Mouse (Mus musculus): Measurements from ENCODE around the gene Coq5. TPM values are rescaled to one million over a fixed set of nuclear protein-coding genes. Genes with fewer than 3 reads are reported as not detected.

Coq5 gene
- total and polyA plus RNA-seq, 3 experiments: 41.9 to 46.7 (median 43.9) TPM

GRCm38 (mm10) chr5:115333626-115334025 is 54.2 kb downstream of the Coq5 start:
- Histone ChIP-seq H3K27me3 (replicated peaks) (no peaks in the 10 kb centered on the region), H3K27ac (ENCODE audit: insufficient read depth, low read depth) (peak overlapping the region; percentile 48; the same call in 1 of the 2 replicates), H3K9ac (ENCODE audit: insufficient read depth, low read depth) (no peak overlapping the region), H3K4me1 (ENCODE audit: control insufficient read depth in 1 of 2, insufficient read depth in 2 of 2) (peaks cover 9 to 61% of the 10 kb centered on the region in 2 experiments), H3K9me3 (replicated peaks; ENCODE audit: low read length) (no peaks in the 10 kb centered on the region), H3K79me2 (replicated peaks; ENCODE audit: control insufficient read depth, extremely low read depth, insufficient read depth, poor library complexity, severe bottlenecking) (peaks cover 51% of the 10 kb centered on the region), H3K4me2 (ENCODE audit: insufficient read depth, low read depth, poor library complexity, severe bottlenecking) (no peak overlapping the region), H3K36me3 (replicated peaks in 1 of 2; ENCODE audit: control insufficient read depth in 1 of 2, insufficient read depth in 1 of 2, low read length in 1 of 2) (peaks cover 58 to 91% of the 10 kb centered on the region in 2 experiments), H3K4me3 (replicated peaks in 1 of 3; ENCODE audit: low read depth in 2 of 3, low read length in 2 of 3, poor library complexity in 1 of 3) (no peak overlapping the region)
- in situ Hi-C loops (cut with MboI; ENCODE audit: low pct_ligation_motif_present, low pct_unique_long_range_greater_than_20kb, low sequenced_read_pairs): no loop called here
- no peak for DNase-seq (ENCODE audit: extremely low read depth)
- dilution Hi-C loops (cut with MboI; ENCODE audit: extremely low pct_ligation_motif_present, extremely low pct_unique_long_range_greater_than_20kb, low sequenced_read_pairs): no loop called here
- TF ChIP-seq NRF1 (IDR thresholded peaks at IDR 0.05; ENCODE audit: low read depth, low read length) (no peak), POLR2A (IDR thresholded peaks at IDR 0.05; ENCODE audit: low read depth, low read length) (0 out of 2 replicates have a peak, but pooled peaks have one; percentile 30), USF1 (IDR thresholded peaks at IDR 0.05; ENCODE audit: low read depth, low read length) (no peak), MEF2A (IDR thresholded peaks at IDR 0.05; ENCODE audit: borderline replicate concordance, low read depth, low read length) (no peak), E2F4 (IDR thresholded peaks at IDR 0.05; ENCODE audit: insufficient replicate concordance, low read depth, low read length) (no peak), BHLHE40 (IDR thresholded peaks at IDR 0.05; ENCODE audit: low read depth, low read length) (no peak), KAT2A (IDR thresholded peaks at IDR 0.05; ENCODE audit: insufficient replicate concordance, low read length) (no peak), EP300 (IDR thresholded peaks at IDR 0.05; ENCODE audit: low read length) (no peak), CHD2 (IDR thresholded peaks at IDR 0.05; ENCODE audit: low read length) (0 out of 2 replicates have a peak, but pooled peaks have one; percentile 14), GABPA (IDR thresholded peaks at IDR 0.05; ENCODE audit: insufficient replicate concordance, low read depth, low read length) (no peak), JUND (conservative IDR thresholded peaks at IDR 0.05; ENCODE audit: low read depth, low read length) (no peak), JUN (IDR thresholded peaks at IDR 0.05; ENCODE audit: insufficient read depth, low read depth, low read length) (no peak)

DNA sequence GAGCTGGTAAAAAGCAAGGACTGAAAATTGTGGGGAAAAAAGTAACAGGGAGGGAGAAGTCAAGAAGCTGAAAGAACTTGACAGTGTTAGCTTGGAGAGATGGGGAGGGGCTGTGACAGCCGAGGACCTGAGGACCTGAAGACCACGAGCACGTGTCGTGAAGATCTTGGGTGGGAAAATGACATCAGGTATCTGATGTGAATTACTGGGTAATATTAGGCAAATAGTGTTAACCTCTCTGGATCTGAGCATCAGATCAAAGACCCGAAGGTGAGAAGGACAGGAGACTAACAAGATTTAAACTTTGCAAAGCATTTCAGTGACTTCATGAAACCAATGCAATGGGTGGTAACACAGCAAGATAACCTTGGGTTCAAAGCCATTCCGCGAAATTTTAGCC is 60.5 kb downstream of the Coq5 start:
- no peak for DNase-seq (ENCODE audit: extremely low read depth)
- Histone ChIP-seq H3K4me3 (replicated peaks in 1 of 3; ENCODE audit: low read depth in 2 of 3, low read length in 2 of 3, poor library complexity in 1 of 3) (peak overlapping the region; percentile 45 to 95 (median 77)), H3K27ac (ENCODE audit: insufficient read depth, low read depth) (no peak overlapping the region), H3K4me1 (ENCODE audit: control insufficient read depth in 1 of 2, insufficient read depth in 2 of 2) (peaks cover 5 to 30% of the 10 kb centered on the region in 2 experiments), H3K9ac (ENCODE audit: insufficient read depth, low read depth) (peak overlapping the region; percentile 91), H3K36me3 (replicated peaks in 1 of 2; ENCODE audit: control insufficient read depth in 1 of 2, insufficient read depth in 1 of 2, low read length in 1 of 2) (peaks cover 40 to 61% of the 10 kb centered on the region in 2 experiments), H3K79me2 (replicated peaks; ENCODE audit: control insufficient read depth, extremely low read depth, insufficient read depth, poor library complexity, severe bottlenecking) (peaks cover 36% of the 10 kb centered on the region), H3K4me2 (ENCODE audit: insufficient read depth, low read depth, poor library complexity, severe bottlenecking) (peak overlapping the region; percentile 94; the same call in 1 of the 2 replicates), H3K27me3 (replicated peaks) (no peaks in the 10 kb centered on the region), H3K9me3 (replicated peaks; ENCODE audit: low read length) (no peaks in the 10 kb centered on the region)
- in situ Hi-C loops (cut with MboI; ENCODE audit: low pct_ligation_motif_present, low pct_unique_long_range_greater_than_20kb, low sequenced_read_pairs) (loop anchor here (5.0 kb wide), 1 partner anchor 38 kb away; the partner anchor contains the start of gene Dynll1), dilution Hi-C loops (cut with MboI; ENCODE audit: extremely low pct_ligation_motif_present, extremely low pct_unique_long_range_greater_than_20kb, low sequenced_read_pairs) (no loop called here)
- TF ChIP-seq ZNF384 (IDR thresholded peaks at IDR 0.05; ENCODE audit: low read depth, low read length) (peak; percentile 41), IRF4 (IDR thresholded peaks at IDR 0.05; ENCODE audit: low read depth, low read length) (no peak), ZKSCAN1 (IDR thresholded peaks at IDR 0.05; ENCODE audit: borderline replicate concordance, low read depth, low read length) (no peak), NELFE (IDR thresholded peaks at IDR 0.05; ENCODE audit: low read depth, low read length) (no peak), ELF1 (IDR thresholded peaks at IDR 0.05; ENCODE audit: low read depth, low read length) (no peak), TBP (conservative IDR thresholded peaks at IDR 0.05; ENCODE audit: low read depth, low read length) (no peak), USF2 (conservative IDR thresholded peaks at IDR 0.05; ENCODE audit: low read depth, low read length) (no peak), POLR2AphosphoS2 (IDR thresholded peaks at IDR 0.05; ENCODE audit: low read depth, low read length) (peak; percentile 4; the same call in 1 of the 2 replicates), HCFC1 (IDR thresholded peaks at IDR 0.05; ENCODE audit: low read depth, low read length) (no peak), RCOR1 (conservative IDR thresholded peaks at IDR 0.05; ENCODE audit: low read depth, low read length) (no peak), MYC (IDR thresholded peaks at IDR 0.05; ENCODE audit: low read depth, low read length) (peak; percentile 68), NRF1 (IDR thresholded peaks at IDR 0.05; ENCODE audit: low read depth, low read length) (no peak), EP300 (IDR thresholded peaks at IDR 0.05; ENCODE audit: low read length) (no peak), ZC3H11A (IDR thresholded peaks at IDR 0.05; ENCODE audit: low read depth, low read length) (no peak), UBTF (IDR thresholded peaks at IDR 0.05; ENCODE audit: low read depth, low read length) (no peak), JUND (conservative IDR thresholded peaks at IDR 0.05; ENCODE audit: low read depth, low read length) (no peak), JUN (IDR thresholded peaks at IDR 0.05; ENCODE audit: insufficient read depth, low read depth, low read length) (no peak), SMC3 (IDR thresholded peaks at IDR 0.05; ENCODE audit: low read depth, low read length) (no peak), CHD1 (IDR thresholded peaks at IDR 0.05; ENCODE audit: low read depth, low read length) (no peak), TCF12 (IDR thresholded peaks at IDR 0.05; ENCODE audit: low read depth, low read length) (no peak), GABPA (IDR thresholded peaks at IDR 0.05; ENCODE audit: insufficient replicate concordance, low read depth, low read length) (no peak), KAT2A (IDR thresholded peaks at IDR 0.05; ENCODE audit: insufficient replicate concordance, low read length) (no peak), ZMIZ1 (IDR thresholded peaks at IDR 0.05; ENCODE audit: low read depth, low read length) (no peak), CTCF (conservative IDR thresholded peaks at IDR 0.05 in 1 of 2, IDR thresholded peaks at IDR 0.05 in 1 of 2; ENCODE audit: low read depth in 2 of 2, low read length in 2 of 2) (no peak), MAZ (IDR thresholded peaks at IDR 0.05; ENCODE audit: low read depth, low read length) (no peak), CHD2 (IDR thresholded peaks at IDR 0.05; ENCODE audit: low read length) (no peak), MAFK (IDR thresholded peaks at IDR 0.05; ENCODE audit: insufficient replicate concordance, low read length) (no peak)

Data from CH12.LX (cell line).